Mouse (Mus musculus) spleen, adult 12 weeks (tissue): ENCODE measurements around the gene Ptprt.

Source experiments
- DNase-seq: peaks from one replicate; pipeline ENCODE4 v3.0.0; 2022; ENCODE audit warnings: low spot score

The Ptprt gene

DNA sequence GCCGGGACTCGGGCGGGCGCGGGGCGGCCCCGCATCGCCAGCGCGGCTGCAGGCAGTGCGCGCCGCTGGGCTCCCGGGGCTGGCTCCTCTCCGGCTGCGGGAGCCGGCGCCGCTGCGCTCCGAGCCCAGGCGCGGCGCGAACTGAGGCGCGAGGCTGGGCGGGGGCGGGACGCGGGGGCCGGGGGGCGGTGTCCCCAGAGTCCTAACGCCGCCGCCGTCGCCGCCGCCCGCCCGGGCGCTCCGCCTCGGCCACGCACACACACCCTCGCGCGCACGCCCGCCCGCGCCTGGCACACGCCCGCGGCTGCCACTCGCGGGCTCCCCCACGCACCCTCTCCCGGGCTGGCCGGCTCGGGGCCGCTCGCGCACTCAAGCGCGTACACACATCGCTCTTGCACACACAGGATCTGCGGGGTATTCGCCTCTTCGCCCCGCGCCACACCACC lies at the start of gene Ptprt:
Gene Ptprt (minus strand): TSS at position 207 of the 446 bp plus-strand sequence.
- DNase-seq: no peak

DNA sequence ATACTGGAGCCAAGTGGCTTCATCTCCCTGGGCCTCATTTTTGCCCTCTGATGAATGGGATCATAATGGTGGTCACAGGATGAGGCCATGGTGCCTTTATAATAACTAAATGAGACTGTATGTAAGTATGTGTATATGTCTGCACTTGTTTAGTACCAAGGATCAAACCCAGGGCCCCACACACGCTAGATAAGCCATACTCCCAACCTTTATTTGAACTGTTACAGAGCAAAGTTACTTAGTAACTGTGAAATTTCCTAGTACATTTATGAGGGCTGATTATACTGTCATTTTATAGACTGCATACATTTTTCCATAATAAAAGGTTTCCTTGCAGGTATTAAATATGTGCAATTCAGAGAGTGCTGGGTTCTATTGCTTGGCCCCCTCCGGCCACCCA lies 49.5 kb upstream of the Ptprt start:
- DNase-seq: no peak

DNA sequence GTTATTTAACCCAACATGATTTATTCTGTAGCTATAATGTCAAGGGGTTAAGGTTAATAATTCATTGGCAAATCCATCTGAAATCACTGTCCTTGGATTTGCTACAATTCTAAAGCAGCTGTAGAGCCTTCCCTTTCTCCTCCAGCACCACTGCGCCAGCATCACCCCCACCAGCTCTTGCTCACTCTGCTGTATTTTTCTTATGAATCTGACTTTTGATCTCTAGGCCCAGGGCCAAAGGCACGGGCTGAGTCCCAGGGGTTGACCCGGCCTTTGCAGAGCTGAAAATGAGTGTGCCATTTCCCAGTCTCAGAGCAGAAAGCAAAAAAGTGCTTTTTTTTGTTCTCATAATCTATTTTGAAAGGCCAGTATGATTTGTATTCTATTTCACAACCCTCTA lies 38.7 kb upstream of the Ptprt start:
- no peak for DNase-seq

GRCm38 (mm10) chr2:162699036-162699435 lies 38.1 kb upstream of the Ptprt start:
- no peak for DNase-seq

DNA sequence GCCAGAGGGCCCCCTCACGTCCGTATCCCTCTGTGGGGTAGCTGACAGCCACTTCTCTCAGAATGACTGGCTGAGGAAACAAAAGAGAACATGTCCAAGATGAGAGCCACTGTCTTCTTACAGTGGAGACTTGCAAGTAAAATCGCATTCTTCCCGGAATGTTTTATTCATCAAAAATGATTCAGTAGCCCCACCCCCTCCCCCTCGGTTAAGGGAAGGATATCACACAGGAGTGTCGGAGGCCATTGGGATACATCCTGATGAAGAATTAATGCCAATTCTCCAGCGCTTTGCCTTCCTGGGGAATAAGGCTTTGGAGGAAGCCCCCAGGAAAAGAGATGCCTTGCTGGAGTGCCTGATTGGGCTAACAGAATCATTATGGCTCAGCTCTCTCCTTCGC lies 37.1 kb upstream of the Ptprt start:
- no peak for DNase-seq

GRCm38 (mm10) chr2:162697151-162697550 lies 36.2 kb upstream of the Ptprt start:
- DNase-seq: no peak

- DNase-seq: no peak
Measured at GRCm38 (mm10) chr2:162692143-162692542, 31.2 kb upstream of the Ptprt start.

DNA sequence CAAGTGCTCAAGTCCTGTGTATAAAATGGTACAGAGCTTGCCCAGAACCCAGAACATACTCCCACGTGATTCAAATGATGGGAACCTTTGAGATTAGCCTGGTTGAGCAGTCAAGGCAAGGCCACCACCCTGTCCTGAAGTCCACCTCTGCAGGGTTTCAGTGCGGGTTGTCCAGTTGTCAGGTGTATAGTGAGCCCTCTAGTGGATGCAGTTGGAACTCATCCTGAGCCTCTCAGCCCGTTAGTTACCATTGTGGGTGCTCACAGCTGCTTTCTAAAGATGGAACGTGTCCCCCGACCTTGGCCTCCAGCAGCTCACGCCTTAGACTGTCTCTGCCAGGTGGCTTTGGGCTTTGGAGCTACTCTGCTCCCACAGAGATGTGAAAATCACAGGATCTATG lies 21.7 kb upstream of the Ptprt start:
- DNase-seq: no peak

- no peak for DNase-seq
Measured at GRCm38 (mm10) chr2:162662431-162662970, 1.6 kb upstream of the Ptprt start.

DNA sequence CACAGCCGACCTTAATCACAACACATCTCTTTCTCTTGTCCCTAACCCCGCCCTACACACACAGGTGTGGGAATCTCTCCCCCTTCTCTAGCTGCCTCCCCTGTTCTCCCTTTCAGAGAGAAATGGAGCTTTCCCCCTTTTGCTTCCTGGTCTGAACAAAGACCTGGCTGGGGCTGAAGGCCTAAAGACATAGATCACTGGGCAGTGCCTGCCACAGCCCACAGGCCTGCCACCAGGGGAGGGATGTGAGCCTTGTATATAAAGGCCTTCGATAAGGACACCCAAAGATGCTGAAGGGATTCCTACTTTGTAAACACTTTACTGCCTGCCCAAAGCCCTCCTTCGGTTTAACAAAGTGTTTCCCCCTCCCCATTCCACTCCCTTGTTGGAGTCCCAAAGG lies 786 bp upstream of the Ptprt start:
- DNase-seq: no peak

GRCm38 (mm10) chr2:162660231-162660940 lies 561 bp downstream of the Ptprt start:
- DNase-seq: no peak

GRCm38 (mm10) chr2:162658997-162659396 lies 1.9 kb downstream of the Ptprt start:
- no peak for DNase-seq

DNA sequence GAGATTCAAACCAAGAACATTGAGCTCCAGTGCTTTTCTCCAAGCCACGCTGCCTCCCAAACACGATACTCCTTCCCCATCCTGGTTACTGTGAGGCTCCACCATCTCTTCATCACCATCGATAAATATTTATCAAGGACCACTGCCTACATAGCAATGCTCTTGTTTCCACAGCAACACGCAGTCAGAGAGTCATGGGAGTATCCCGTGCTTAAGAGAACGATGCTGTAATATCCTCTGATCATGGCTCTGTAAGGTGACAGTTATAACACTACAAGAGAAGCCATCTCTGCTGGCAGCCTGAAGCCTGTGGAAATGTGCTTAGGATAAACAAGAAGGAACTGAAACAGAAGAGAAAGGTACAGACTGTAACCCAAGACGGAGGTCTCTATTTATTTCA lies 3.4 kb downstream of the Ptprt start:
- no peak for DNase-seq

DNA sequence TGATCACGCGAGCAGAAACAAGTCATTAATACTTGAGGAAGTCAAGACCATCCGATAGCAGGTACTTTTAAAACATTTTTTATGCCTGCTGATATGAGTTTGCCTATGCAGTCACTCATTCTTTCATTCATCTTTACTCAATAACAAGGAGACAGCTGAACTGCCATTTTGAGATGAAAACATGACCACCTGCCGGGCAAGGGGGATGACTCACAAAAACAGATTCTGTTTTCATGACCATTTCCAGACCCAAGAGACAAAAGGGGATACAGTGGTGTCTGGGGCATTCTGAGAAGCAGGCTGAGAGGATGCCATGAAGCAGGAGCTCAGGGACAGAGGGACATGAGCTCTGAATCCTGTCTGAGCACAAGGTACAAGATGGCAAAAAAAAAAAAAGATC lies 6.5 kb downstream of the Ptprt start:
- no peak for DNase-seq

DNA sequence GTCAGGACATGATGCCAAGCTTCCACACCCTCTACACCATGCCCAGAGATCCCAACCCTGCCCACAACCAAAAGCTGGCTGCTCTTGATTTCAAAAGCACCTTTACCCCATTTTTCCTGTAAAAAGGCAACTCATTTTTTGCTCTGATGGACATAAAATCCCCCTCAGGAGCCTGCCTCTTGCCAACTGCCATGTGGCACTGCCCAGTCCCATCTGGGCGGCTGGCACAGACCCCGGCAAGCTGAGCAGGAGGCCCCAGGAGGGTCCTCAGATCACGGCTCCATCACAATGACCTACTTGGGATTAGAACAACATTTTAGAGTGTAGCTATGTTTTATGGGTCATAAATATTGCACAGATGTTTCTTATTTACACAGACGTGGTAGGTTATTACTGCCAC lies 22.3 kb downstream of the Ptprt start:
- DNase-seq: no peak

- DNase-seq: no peak
Measured at GRCm38 (mm10) chr2:162637537-162637936, 23.4 kb downstream of the Ptprt start.

DNA sequence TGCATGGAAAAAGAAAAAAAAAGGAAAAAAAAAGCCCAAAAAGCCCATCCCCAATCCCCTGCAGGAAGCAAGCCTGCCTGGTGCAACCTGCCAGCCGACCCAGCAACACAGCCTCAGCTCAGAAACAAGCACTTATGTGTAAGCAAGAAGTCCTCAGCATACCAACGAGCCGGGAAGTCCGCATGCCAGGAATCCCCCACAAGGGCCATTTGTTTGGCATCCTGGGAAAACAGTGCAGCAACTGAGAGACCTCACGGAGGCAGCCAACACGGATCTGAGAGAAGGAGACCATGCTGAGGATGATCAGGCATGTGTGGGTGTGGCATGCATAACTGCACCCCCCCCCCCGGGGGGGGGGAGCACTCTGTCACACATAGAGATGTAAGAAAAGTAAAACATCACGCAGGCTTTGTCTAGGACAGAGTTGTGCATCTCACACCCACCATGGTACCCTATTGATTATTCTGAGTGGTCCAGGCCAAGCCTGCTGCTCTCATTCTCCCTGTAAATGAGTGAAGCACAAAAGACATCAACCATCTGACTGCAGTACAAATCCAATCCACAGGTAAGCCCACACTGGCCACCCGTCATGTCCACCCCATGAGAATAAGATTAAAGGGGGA lies 24.4 kb downstream of the Ptprt start:
- no peak for DNase-seq

DNA sequence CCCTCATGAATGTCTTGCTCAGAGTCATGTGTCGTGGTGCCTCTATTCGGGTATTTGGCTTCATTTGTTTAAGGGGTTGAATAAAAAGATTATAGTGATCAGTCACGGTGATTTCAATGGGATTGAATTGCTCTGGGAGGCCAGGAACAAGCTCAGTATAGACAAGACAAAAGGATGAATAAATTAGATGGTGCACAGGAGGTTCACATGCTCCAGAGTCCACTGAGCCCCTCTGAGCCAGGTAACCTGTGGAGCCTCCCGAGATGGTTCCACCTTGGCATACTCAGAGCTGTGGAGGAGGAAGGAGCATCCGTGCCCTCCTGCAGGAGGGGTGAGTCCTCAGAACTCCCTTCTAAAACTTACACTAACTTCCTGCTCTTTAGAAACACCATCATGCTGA lies 26.0 kb downstream of the Ptprt start:
- DNase-seq: no peak

DNA sequence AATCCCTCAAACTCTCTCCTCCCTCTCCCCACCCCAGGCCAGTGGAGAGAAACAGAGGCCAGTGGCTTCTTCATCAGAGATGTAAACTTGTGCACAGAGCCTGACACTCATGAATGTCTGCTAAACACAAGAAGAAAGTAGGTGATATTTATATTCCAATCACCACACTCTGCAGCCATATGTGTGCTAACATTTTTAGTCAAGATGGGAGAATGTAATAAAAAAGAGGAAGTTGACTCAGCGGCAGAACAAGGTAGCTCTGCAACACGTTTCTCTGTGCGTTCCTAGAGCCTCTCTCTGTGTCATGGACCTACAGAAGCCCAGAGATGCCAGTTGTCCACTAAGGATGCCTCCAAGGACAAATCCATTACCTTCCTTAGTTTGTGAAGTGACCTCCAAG lies 34.9 kb downstream of the Ptprt start:
- no peak for DNase-seq

GRCm38 (mm10) chr2:162624707-162625106 lies 36.2 kb downstream of the Ptprt start:
- DNase-seq: no peak

- no peak for DNase-seq
Measured at GRCm38 (mm10) chr2:162614256-162614655, 46.7 kb downstream of the Ptprt start.

DNA sequence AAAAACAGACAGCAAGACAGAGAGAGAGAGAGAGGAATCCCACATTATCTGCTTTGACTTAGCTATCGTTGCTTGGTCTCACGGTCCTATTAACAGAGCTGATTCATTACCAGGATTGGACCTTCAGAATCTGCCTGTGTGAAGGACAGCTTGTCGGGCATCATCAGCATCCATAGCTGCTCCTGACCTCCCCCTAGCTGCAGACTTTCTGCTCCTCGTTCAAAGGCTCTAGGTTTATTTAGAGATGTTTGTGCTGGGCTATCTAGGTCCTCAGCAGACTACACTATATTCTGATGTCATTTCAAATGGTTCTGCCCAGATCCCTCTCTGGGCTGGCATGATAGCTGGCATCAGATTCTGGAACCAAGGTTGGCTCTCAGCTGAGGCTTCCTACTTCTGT lies 47.5 kb downstream of the Ptprt start:
- DNase-seq: no peak

DNA sequence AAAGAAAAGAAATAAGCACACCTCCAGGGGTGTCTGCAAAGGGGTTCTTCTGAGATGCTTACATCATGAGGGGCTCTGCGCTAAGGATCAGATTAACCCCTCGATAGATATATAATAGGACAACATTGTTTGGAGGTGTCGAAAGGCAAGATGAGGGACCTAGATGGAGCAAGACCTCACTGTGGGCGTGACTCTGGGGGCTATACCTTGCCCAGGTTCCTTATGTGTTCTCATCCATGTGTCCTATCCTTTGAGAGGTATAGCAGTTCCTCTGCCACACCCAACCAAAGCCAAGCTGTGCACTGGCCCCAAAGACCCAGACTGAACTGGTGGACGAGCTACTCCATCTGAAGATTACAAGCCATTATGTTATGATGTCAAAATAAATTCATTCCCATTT lies 58.2 kb downstream of the Ptprt start:
- DNase-seq: no peak

- DNase-seq: no peak
Measured at GRCm38 (mm10) chr2:162591388-162591787, 69.6 kb downstream of the Ptprt start.
